Mouse (Mus musculus): ENCODE measurements around the gene Samd1. TPM values are rescaled to one million over a fixed set of nuclear protein-coding genes. Genes with fewer than 3 reads are reported as not detected.

Samd1 gene
- total and polyA plus RNA-seq, 3 experiments = 111 to 121 TPM; not detected in 1

DNA sequence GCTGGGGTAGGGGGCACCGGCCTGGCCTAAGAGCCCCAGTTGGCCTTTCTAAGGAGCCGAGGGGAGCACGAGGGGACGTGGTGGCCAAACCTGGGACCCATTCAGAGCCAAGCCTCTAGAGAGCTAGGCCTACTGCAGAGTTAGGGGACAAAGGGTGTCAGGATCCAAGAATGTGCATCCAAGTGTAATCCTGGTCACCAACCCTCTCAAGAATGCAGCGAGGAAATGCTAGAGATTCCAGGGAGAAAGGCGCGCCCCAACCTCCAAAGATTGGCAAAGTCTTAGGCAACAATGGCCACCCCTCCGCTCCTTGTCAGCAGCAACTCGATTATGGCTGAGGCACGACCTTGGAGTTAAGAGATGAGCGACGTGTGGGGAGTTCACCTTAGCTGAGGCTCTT lies 24.1 kb downstream of the Samd1 start:
- TF ChIP-seq MAX (IDR thresholded peaks at IDR 0.05; ENCODE audit: low read length) = no peak
- no peak for TF ChIP-seq CHD2 (IDR thresholded peaks at IDR 0.05; ENCODE audit: low read length)
- no peak for TF ChIP-seq BHLHE40 (IDR thresholded peaks at IDR 0.05; ENCODE audit: borderline replicate concordance, low read depth, low read length)
- TF ChIP-seq MEF2A (IDR thresholded peaks at IDR 0.05; ENCODE audit: extremely low read depth, insufficient replicate concordance, low read depth, low read length, poor library complexity, severe bottlenecking) = no peak
- no peak for TF ChIP-seq JUND (IDR thresholded peaks at IDR 0.05; ENCODE audit: low read depth, low read length)
- no peak for TF ChIP-seq GATA1 (IDR thresholded peaks at IDR 0.05; ENCODE audit: low read depth, low read length)
- TF ChIP-seq TAL1 (IDR thresholded peaks at IDR 0.05; ENCODE audit: low read length) = no peak
- no peak for TF ChIP-seq TCF12 (IDR thresholded peaks at IDR 0.05; ENCODE audit: low read depth, low read length)
- TF ChIP-seq MYB (IDR thresholded peaks at IDR 0.05; ENCODE audit: low read depth, low read length) = no peak
- TF ChIP-seq SIN3A (IDR thresholded peaks at IDR 0.05; ENCODE audit: low read length) = no peak
- TF ChIP-seq POLR2AphosphoS2 (IDR thresholded peaks at IDR 0.05; ENCODE audit: low read length) = no peak
- no peak for TF ChIP-seq UBTF (IDR thresholded peaks at IDR 0.05; ENCODE audit: borderline replicate concordance, insufficient read depth, low read depth, low read length)
- TF ChIP-seq E2F4 (IDR thresholded peaks at IDR 0.05; ENCODE audit: borderline replicate concordance, low read depth, low read length) = no peak
- TF ChIP-seq ELF1 (IDR thresholded peaks at IDR 0.05; ENCODE audit: low read depth, low read length) = no peak
- H3K27me3 ChIP-seq (ENCODE audit: control insufficient read depth in 1 of 2, insufficient read depth in 2 of 2, low read length in 2 of 2) = no peaks in the 10 kb centered on the region
- H3K4me1 ChIP-seq (ENCODE audit: control insufficient read depth in 1 of 2, insufficient read depth in 2 of 2, low read length in 2 of 2) = peaks cover 2 to 15% of the 10 kb centered on the region in 2 experiments; a peak in 1 of 4 replicates
- no peak overlapping the region for H3K9ac ChIP-seq (ENCODE audit: control insufficient read depth, low read depth, low read length, poor library complexity, severe bottlenecking)
- H3K79me2 ChIP-seq (ENCODE audit: control insufficient read depth, insufficient read depth, low read length, poor library complexity) = no peaks in the 10 kb centered on the region
- H3K27ac ChIP-seq (ENCODE audit: control insufficient read depth, low read depth, low read length) = no peak overlapping the region
- no peaks in the 10 kb centered on the region for H3K9me3 ChIP-seq (replicated peaks; ENCODE audit: insufficient read depth, low read length)
- no peak for DNase-seq (ENCODE audit: low read depth, low spot score)
- no peak overlapping the region for H3K4me3 ChIP-seq (ENCODE audit: control insufficient read depth in 1 of 2, insufficient read depth in 1 of 2, low read depth in 2 of 2, low read length in 2 of 2)
- no peaks in the 10 kb centered on the region; a peak in 1 of 4 replicates for H3K36me3 ChIP-seq (ENCODE audit: control insufficient read depth in 1 of 2, insufficient read depth in 2 of 2, low read length in 2 of 2)

GRCm38 (mm10) chr8:84023085-84023484 lies 25.6 kb downstream of the Samd1 start:
- Histone ChIP-seq H3K36me3 (ENCODE audit: control insufficient read depth in 1 of 2, insufficient read depth in 2 of 2, low read length in 2 of 2) (no peaks in the 10 kb centered on the region; a peak in 1 of 4 replicates), H3K27me3 (ENCODE audit: control insufficient read depth in 1 of 2, insufficient read depth in 2 of 2, low read length in 2 of 2) (no peaks in the 10 kb centered on the region)

More at GRCm38 (mm10) chr8:84023085-84023484, 25.6 kb downstream of the Samd1 start:
- H3K9me3 ChIP-seq (replicated peaks; ENCODE audit: insufficient read depth, low read length) = no peaks in the 10 kb centered on the region
- TF ChIP-seq UBTF (IDR thresholded peaks at IDR 0.05; ENCODE audit: borderline replicate concordance, insufficient read depth, low read depth, low read length) = no peak
- TF ChIP-seq ZMIZ1 (IDR thresholded peaks at IDR 0.05; ENCODE audit: low read depth, low read length) = no peak
- no peak for TF ChIP-seq ELF1 (IDR thresholded peaks at IDR 0.05; ENCODE audit: low read depth, low read length)
- TF ChIP-seq BHLHE40 (IDR thresholded peaks at IDR 0.05; ENCODE audit: borderline replicate concordance, low read depth, low read length) = no peak
- no peak for TF ChIP-seq ZKSCAN1 (IDR thresholded peaks at IDR 0.05; ENCODE audit: low read depth, low read length)
- TF ChIP-seq KAT2A (conservative IDR thresholded peaks at IDR 0.05; ENCODE audit: low read depth, low read length) = no peak
- no peak for TF ChIP-seq CTCF (IDR thresholded peaks at IDR 0.05 in 2 of 3, conservative IDR thresholded peaks at IDR 0.05 in 1 of 3; ENCODE audit: control insufficient read depth in 1 of 3, insufficient read depth in 1 of 3, low read depth in 2 of 3, low read length in 3 of 3, poor library complexity in 1 of 3, severe bottlenecking in 1 of 3)
- no peak for TF ChIP-seq NRF1 (IDR thresholded peaks at IDR 0.05; ENCODE audit: insufficient read depth, low read depth, low read length, poor library complexity, severe bottlenecking)
- TF ChIP-seq TAL1 (IDR thresholded peaks at IDR 0.05; ENCODE audit: low read length) = no peak
- TF ChIP-seq POLR2AphosphoS5 (IDR thresholded peaks at IDR 0.05; ENCODE audit: borderline replicate concordance, low read depth, low read length) = no peak
- no peak for TF ChIP-seq SMC3 (IDR thresholded peaks at IDR 0.05; ENCODE audit: low read depth, low read length)
- TF ChIP-seq E2F4 (IDR thresholded peaks at IDR 0.05; ENCODE audit: borderline replicate concordance, low read depth, low read length) = no peak
- TF ChIP-seq MAX (IDR thresholded peaks at IDR 0.05; ENCODE audit: low read length) = no peak
- no peak for TF ChIP-seq MYC (IDR thresholded peaks at IDR 0.05; ENCODE audit: low read depth, low read length)
- no peak for TF ChIP-seq MAZ (IDR thresholded peaks at IDR 0.05; ENCODE audit: low read depth, low read length)
- TF ChIP-seq RAD21 (IDR thresholded peaks at IDR 0.05; ENCODE audit: low read depth, low read length) = no peak
- TF ChIP-seq MAFK (IDR thresholded peaks at IDR 0.05; ENCODE audit: borderline replicate concordance, low read depth, low read length) = no peak
- TF ChIP-seq TBP (IDR thresholded peaks at IDR 0.05; ENCODE audit: low read depth, low read length) = no peak
- H3K4me3 ChIP-seq (ENCODE audit: control insufficient read depth in 1 of 2, insufficient read depth in 1 of 2, low read depth in 2 of 2, low read length in 2 of 2) = no peak overlapping the region
- H3K27ac ChIP-seq (ENCODE audit: control insufficient read depth, low read depth, low read length) = no peak overlapping the region
- H3K4me1 ChIP-seq (ENCODE audit: control insufficient read depth in 1 of 2, insufficient read depth in 2 of 2, low read length in 2 of 2) = peaks cover 2 to 15% of the 10 kb centered on the region in 2 experiments; a peak in 1 of 4 replicates
- DNase-seq (ENCODE audit: low read depth, low spot score) = no peak
- no peaks in the 10 kb centered on the region for H3K79me2 ChIP-seq (ENCODE audit: control insufficient read depth, insufficient read depth, low read length, poor library complexity)
- no peak overlapping the region for H3K9ac ChIP-seq (ENCODE audit: control insufficient read depth, low read depth, low read length, poor library complexity, severe bottlenecking)

Data from MEL (cell line).